Mouse (Mus musculus): Measurements from ENCODE around the gene Pef1.

DNA sequence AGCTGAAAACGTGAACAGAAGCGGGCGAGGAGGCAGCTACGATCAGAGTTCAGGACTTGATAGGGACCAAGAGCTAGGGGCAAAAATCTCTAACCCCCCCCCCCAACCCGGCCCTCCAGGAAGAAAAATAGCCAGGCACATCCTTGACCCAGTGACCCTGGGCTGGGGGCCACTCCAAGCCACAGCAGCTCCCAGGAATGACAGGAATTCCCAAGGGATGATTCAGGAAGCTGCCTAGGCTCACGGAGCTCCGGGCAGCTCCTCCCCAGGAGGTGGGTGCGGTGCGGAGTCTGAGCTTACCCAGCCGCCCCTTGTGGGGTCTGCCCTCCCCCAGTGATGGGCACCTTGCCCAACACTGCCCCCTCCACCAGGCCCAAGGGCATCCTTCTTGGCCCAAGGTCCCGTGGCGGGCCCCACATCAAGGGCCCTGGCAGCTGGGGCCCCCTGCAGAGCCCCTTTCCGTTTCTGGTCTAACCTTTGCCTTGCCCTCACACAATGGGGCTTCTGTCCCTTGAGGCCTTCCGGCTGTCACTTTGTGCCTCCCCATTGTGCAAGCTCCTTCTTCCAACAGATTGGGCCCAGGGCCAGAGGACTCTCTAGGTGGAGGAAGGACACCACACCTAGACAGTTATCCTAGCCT lies 72.8 kb downstream of the Pef1 start, which contains the start of gene Tinagl1:
- TF ChIP-seq POLR2A (IDR thresholded peaks at IDR 0.05; ENCODE audit: extremely low read depth, insufficient read depth, low read length): no peak
- no peak for TF ChIP-seq CTCF (IDR thresholded peaks at IDR 0.05; ENCODE audit: extremely low read depth, insufficient read depth, low read length)

All from cortical plate, adult 2 months (tissue).